Mouse (Mus musculus) MEL (cell line): ENCODE measurements around the gene Slc6a16. TPM values are rescaled to one million over a fixed set of nuclear protein-coding genes. Genes with fewer than 3 reads are reported as not detected.
"Not testable (repeated sequence)": the region's sequence is repeated elsewhere in the genome, so short reads cannot be mapped to it uniquely, and the experiment has no call there.

Source experiments
- DNase-seq: peaks from one replicate; pipeline ENCODE4 v3.0.0; 2011; ENCODE audit warnings: low read depth, low spot score
- H3K27ac ChIP-seq: 2 replicates; pipeline ENCODE4 v1.5.1; 2012; ENCODE audit warnings: low read depth, mild to moderate bottlenecking, control low read depth, low read length, moderate library complexity; ENCODE audit not compliant: control insufficient read depth
- H3K27me3 ChIP-seq, 2 experiments: fragments of 150-350 bp in 1 of 2; sonication (generic) in 1 of 2; 2 replicates each; pipeline ENCODE4 v1.6.1; 2012; ENCODE audit warnings: low read length in 2 of 2, mild to moderate bottlenecking in 2 of 2, improper control_type of control experiment in 1 of 2, moderate library complexity in 1 of 2; ENCODE audit not compliant: insufficient read depth in 2 of 2, control insufficient read depth in 1 of 2
- H3K36me3 ChIP-seq, 2 experiments: 2 replicates each; pipeline ENCODE4 v1.6.1; 2012 to 2014; ENCODE audit warnings: low read length in 2 of 2, improper control_type of control experiment in 1 of 2, inconsistent platforms in 1 of 2, mild to moderate bottlenecking in 1 of 2; ENCODE audit not compliant: insufficient read depth in 2 of 2, control insufficient read depth in 1 of 2
- H3K4me1 ChIP-seq, 2 experiments: fragments of 150-350 bp in 1 of 2; sonication (generic) in 1 of 2; 2 replicates each; pipeline ENCODE4 v1.6.1; 2012; ENCODE audit warnings: low read length in 2 of 2, improper control_type of control experiment in 1 of 2, mild to moderate bottlenecking in 1 of 2; ENCODE audit not compliant: insufficient read depth in 2 of 2, control insufficient read depth in 1 of 2
- H3K4me3 ChIP-seq, 2 experiments: fragments of 150-350 bp in 1 of 2; sonication (generic) in 1 of 2; 2 replicates each; pipeline ENCODE4 v1.5.1; 2012; ENCODE audit warnings: low read depth in 2 of 2, low read length in 2 of 2, mild to moderate bottlenecking in 2 of 2, moderate library complexity in 2 of 2, control low read depth in 1 of 2, improper control_type of control experiment in 1 of 2; ENCODE audit not compliant: control insufficient read depth in 1 of 2, insufficient read depth in 1 of 2
- H3K79me2 ChIP-seq: 2 replicates; pipeline ENCODE4 v1.6.1; 2012; ENCODE audit warnings: mild to moderate bottlenecking, low read length, moderate library complexity; ENCODE audit not compliant: control insufficient read depth, poor library complexity, insufficient read depth
- H3K9ac ChIP-seq: 2 replicates; pipeline ENCODE4 v1.6.1; 2012; ENCODE audit warnings: low read depth, mild to moderate bottlenecking, control low read depth, low read length, moderate library complexity; ENCODE audit not compliant: control insufficient read depth, poor library complexity, severe bottlenecking
- H3K9me3 ChIP-seq: fragments of 150-350 bp; sonication (generic); replicated peaks from 2 replicates; pipeline ENCODE4 v1.6.1; 2012; ENCODE audit warnings: mild to moderate bottlenecking, low read length, improper control_type of control experiment, moderate library complexity; ENCODE audit not compliant: insufficient read depth
- BHLHE40 ChIP-seq: IDR thresholded peaks from 2 replicates; pipeline ENCODE4 v1.6.1; 2012; ENCODE audit warnings: low read depth, mild to moderate bottlenecking, inconsistent platforms, low read length, improper control_type of control experiment, borderline replicate concordance
- CHD1 ChIP-seq: IDR thresholded peaks from 2 replicates; pipeline ENCODE4 v1.6.1; 2012; ENCODE audit warnings: low read depth, mild to moderate bottlenecking, inconsistent platforms, low read length, improper control_type of control experiment
- CHD2 ChIP-seq: IDR thresholded peaks from 2 replicates; pipeline ENCODE4 v1.6.1; 2011; ENCODE audit warnings: low read length, improper control_type of control experiment
- E2F4 ChIP-seq: IDR thresholded peaks from 2 replicates; pipeline ENCODE4 v1.6.1; 2011; ENCODE audit warnings: low read depth, low read length, improper control_type of control experiment, borderline replicate concordance
- EP300 ChIP-seq, 2 experiments: IDR thresholded peaks; 2 replicates each; pipeline ENCODE4 v1.6.1; 2011; ENCODE audit warnings: improper control_type of control experiment in 2 of 2, low read length in 2 of 2, low read depth in 1 of 2, mild to moderate bottlenecking in 1 of 2
- GATA1 ChIP-seq: IDR thresholded peaks from 2 replicates; pipeline ENCODE4 v1.6.1; 2011; ENCODE audit warnings: low read depth, low read length, improper control_type of control experiment
- KAT2A ChIP-seq: conservative IDR thresholded peaks from 2 replicates; pipeline ENCODE4 v1.6.1; 2012; ENCODE audit warnings: low read depth, low read length, improper control_type of control experiment, inconsistent platforms
- MAFK ChIP-seq: IDR thresholded peaks from 2 replicates; pipeline ENCODE4 v1.6.1; 2011; ENCODE audit warnings: low read depth, mild to moderate bottlenecking, low read length, improper control_type of control experiment, borderline replicate concordance
- MAX ChIP-seq: IDR thresholded peaks from 2 replicates; pipeline ENCODE4 v1.6.1; 2011; ENCODE audit warnings: low read length, improper control_type of control experiment
- MAZ ChIP-seq: IDR thresholded peaks from 2 replicates; pipeline ENCODE4 v1.6.1; 2012; ENCODE audit warnings: low read depth, mild to moderate bottlenecking, inconsistent platforms, low read length, improper control_type of control experiment
- MEF2A ChIP-seq: IDR thresholded peaks from 2 replicates; pipeline ENCODE4 v1.6.1; 2014; ENCODE audit warnings: low read depth, mild to moderate bottlenecking, inconsistent platforms, low read length, improper control_type of control experiment; ENCODE audit not compliant: poor library complexity, insufficient replicate concordance, severe bottlenecking; ENCODE audit errors: extremely low read depth
- MYB ChIP-seq: IDR thresholded peaks from 2 replicates; pipeline ENCODE4 v1.6.1; 2011; ENCODE audit warnings: mild to moderate bottlenecking, low read depth, low read length, improper control_type of control experiment
- MYC ChIP-seq: IDR thresholded peaks from 2 replicates; pipeline ENCODE4 v1.6.1; 2011; ENCODE audit warnings: low read depth, mild to moderate bottlenecking, low read length, improper control_type of control experiment, moderate library complexity
- NRF1 ChIP-seq: IDR thresholded peaks from 2 replicates; pipeline ENCODE4 v1.6.1; 2014; ENCODE audit warnings: low read depth, mild to moderate bottlenecking, inconsistent platforms, low read length, improper control_type of control experiment, moderate library complexity; ENCODE audit not compliant: poor library complexity, insufficient read depth, severe bottlenecking
- POLR2A ChIP-seq, 2 experiments: IDR thresholded peaks; 2 replicates each; pipeline ENCODE4 v1.6.1; 2011 to 2012; ENCODE audit warnings: low read length in 2 of 2, mild to moderate bottlenecking in 2 of 2, control low read depth in 1 of 2, improper control_type of control experiment in 1 of 2, low read depth in 1 of 2, moderate library complexity in 1 of 2; ENCODE audit not compliant: control insufficient read depth in 1 of 2, insufficient read depth in 1 of 2, poor library complexity in 1 of 2
- POLR2AphosphoS2 ChIP-seq: IDR thresholded peaks from 2 replicates; pipeline ENCODE4 v1.6.1; 2011; ENCODE audit warnings: low read length, improper control_type of control experiment
- POLR2AphosphoS5 ChIP-seq: IDR thresholded peaks from 2 replicates; pipeline ENCODE4 v1.6.1; 2012; ENCODE audit warnings: low read depth, borderline replicate concordance, mild to moderate bottlenecking, inconsistent platforms, low read length, moderate library complexity, mixed read lengths
- SIN3A ChIP-seq: IDR thresholded peaks from 2 replicates; pipeline ENCODE4 v1.6.1; 2012; ENCODE audit warnings: low read length, improper control_type of control experiment, inconsistent platforms
- TCF12 ChIP-seq: IDR thresholded peaks from 2 replicates; pipeline ENCODE4 v1.6.1; 2014; ENCODE audit warnings: low read depth, mild to moderate bottlenecking, inconsistent platforms, low read length, improper control_type of control experiment, moderate library complexity
- UBTF ChIP-seq: IDR thresholded peaks from 2 replicates; pipeline ENCODE4 v1.6.1; 2012; ENCODE audit warnings: low read depth, mild to moderate bottlenecking, inconsistent platforms, low read length, improper control_type of control experiment, moderate library complexity, borderline replicate concordance; ENCODE audit not compliant: insufficient read depth
- USF1 ChIP-seq: IDR thresholded peaks from 2 replicates; pipeline ENCODE4 v1.6.1; 2014; ENCODE audit warnings: low read depth, mild to moderate bottlenecking, inconsistent platforms, low read length, improper control_type of control experiment, moderate library complexity
- ZKSCAN1 ChIP-seq: IDR thresholded peaks from 2 replicates; pipeline ENCODE4 v1.6.1; 2012; ENCODE audit warnings: low read depth, mild to moderate bottlenecking, inconsistent platforms, low read length, improper control_type of control experiment, moderate library complexity
- polyA plus RNA-seq, 2 experiments: library from polyadenylated mRNA; stranded (reverse) in 1 of 2; unstranded in 1 of 2; fragments of >175 nt in 1 of 2; fragments of >200 nt in 1 of 2; gene quantifications; 2 replicates each; pipeline versions ENCODE4 v1.2.1 to v1.2.4; 2012; ENCODE audit warnings: low replicate concordance in 2 of 2, low read depth in 1 of 2; ENCODE audit not compliant: insufficient read length in 2 of 2, insufficient read depth in 1 of 2, missing spikeins in 1 of 2
- total RNA-seq: library from RNA; depleted of rRNA; stranded (reverse); fragments of 300-350 nt; gene quantifications from 2 replicates; pipeline ENCODE4 v1.2.3, GENCODE M21; 2012

Gene Slc6a16
- total and polyA plus RNA-seq, 3 experiments = not detected

- H3K79me2 ChIP-seq, H3K4me3 ChIP-seq, H3K27ac ChIP-seq, H3K9me3 ChIP-seq, DNase-seq, H3K36me3 ChIP-seq, H3K4me1 ChIP-seq, H3K9ac ChIP-seq: not testable (repeated sequence)
- H3K27me3 ChIP-seq = peaks cover 12 to 25% of the 10 kb centered on the region in 2 experiments
Observed at GRCm38 (mm10) chr7:45255822-45256221, 14.9 kb downstream of the Slc6a16 start.

GRCm38 (mm10) chr7:45257063-45257840, 16.4 kb downstream of the Slc6a16 start:
- no peak for DNase-seq
- no peaks in the 10 kb centered on the region for H3K9me3 ChIP-seq
- no peak overlapping the region for H3K9ac ChIP-seq
- no peak overlapping the region for H3K4me3 ChIP-seq
- TF ChIP-seq KAT2A (no peak), MAX (no peak), UBTF (no peak), MYB (no peak), POLR2A (IDR thresholded peaks at IDR 0.05; ENCODE audit: control insufficient read depth in 1 of 2, insufficient read depth in 1 of 2, low read depth in 1 of 2, low read length in 2 of 2, poor library complexity in 1 of 2) (no peak), USF1 (no peak), POLR2AphosphoS5 (no peak)
- H3K36me3 ChIP-seq = no peaks in the 10 kb centered on the region
- H3K27me3 ChIP-seq = peaks cover 12 to 22% of the 10 kb centered on the region in 2 experiments
- H3K4me1 ChIP-seq = no peaks in the 10 kb centered on the region
- no peak overlapping the region for H3K27ac ChIP-seq
- no peaks in the 10 kb centered on the region for H3K79me2 ChIP-seq

- Histone ChIP-seq H3K4me3 (no peak overlapping the region), H3K4me1 (no peaks in the 10 kb centered on the region), H3K36me3 (no peaks in the 10 kb centered on the region), H3K9ac (no peak overlapping the region), H3K79me2 (no peaks in the 10 kb centered on the region), H3K9me3 (no peaks in the 10 kb centered on the region), H3K27ac (no peak overlapping the region), H3K27me3 (peaks cover 9 to 16% of the 10 kb centered on the region in 2 experiments)
- DNase-seq = no peak
- TF ChIP-seq MAFK (no peak), NRF1 (no peak), MAZ (no peak), CHD2 (no peak), BHLHE40 (no peak), ZKSCAN1 (no peak), POLR2AphosphoS2 (no peak), POLR2AphosphoS5 (no peak), EP300 (IDR thresholded peaks at IDR 0.05; ENCODE audit: low read depth in 1 of 2, low read length in 2 of 2) (no peak), MYC (no peak), GATA1 (no peak), CHD1 (no peak), MYB (no peak), E2F4 (no peak), MEF2A (no peak), TCF12 (no peak), KAT2A (no peak), SIN3A (no peak)
Observed at GRCm38 (mm10) chr7:45259281-45259680, 18.4 kb downstream of the Slc6a16 start.
